Mouse (Mus musculus) lung, adult 2 months (tissue): ENCODE data around the gene Rreb1.

Source experiments
- CTCF ChIP-seq: fragments of 200-500 bp; IDR thresholded peaks from 2 replicates; pipeline ENCODE4 v1.5.1; 2011; ENCODE audit warnings: mild to moderate bottlenecking, low read length, control low read depth; ENCODE audit not compliant: insufficient read depth
- POLR2A ChIP-seq: fragments of 200-500 bp; IDR thresholded peaks from 2 replicates; pipeline ENCODE4 v1.6.1; 2011; ENCODE audit warnings: low read depth, mild to moderate bottlenecking, control low read depth, low read length, borderline replicate concordance; ENCODE audit errors: extremely low read depth

DNA sequence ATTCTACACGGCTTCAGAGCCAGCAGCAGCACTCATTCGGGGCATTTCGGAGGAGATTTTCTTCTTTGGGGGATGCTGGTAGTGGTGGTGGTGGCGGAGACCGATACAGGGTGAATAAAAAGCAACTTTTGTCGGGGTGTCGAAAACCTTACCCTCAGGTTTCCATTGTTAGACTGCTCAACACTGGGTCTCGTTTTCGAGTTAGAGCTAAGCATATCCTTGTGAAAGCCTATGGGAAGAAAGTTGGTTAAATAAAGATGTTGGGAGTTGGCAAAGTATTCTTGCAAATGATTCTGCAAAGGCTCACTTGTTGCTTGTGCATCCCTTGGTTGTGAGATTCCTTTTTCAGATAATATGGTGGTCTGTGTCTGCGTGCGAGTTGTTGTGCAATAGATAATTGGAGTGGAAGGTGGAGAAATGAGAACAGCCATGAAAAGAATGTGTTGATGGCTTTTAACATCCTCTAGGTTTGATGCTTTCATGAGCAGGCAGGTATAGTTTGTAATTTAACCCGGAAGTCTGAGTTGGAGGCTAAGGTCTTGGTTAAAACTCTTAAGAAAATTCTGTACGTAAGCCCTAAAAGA, 49.9 kb downstream of the Rreb1 start:
- TF ChIP-seq CTCF (no peak), POLR2A (no peak)
